Mouse (Mus musculus) hindbrain, embryonic 13.5 days (tissue): ENCODE measurements around the gene Sowahb. TPM values are rescaled to one million over a fixed set of nuclear protein-coding genes. Genes with fewer than 3 reads are reported as not detected.

ENCODE experiments used
- ATAC-seq: fragments of 200-750 bp; cut with Nextera tagmentation; 2 replicates; pipeline ENCODE4 v1.8.0; 2017; ENCODE audit warnings: moderate TSS enrichment; ENCODE audit not compliant: low FRiP score
- H3K27ac ChIP-seq: fragments of 300-500 bp; sonication (generic); 2 replicates; pipeline ENCODE4 v1.5.1; 2015; ENCODE audit warnings: inconsistent platforms, mild to moderate bottlenecking, moderate library complexity
- H3K27me3 ChIP-seq: fragments of 300-500 bp; sonication (generic); 2 replicates; pipeline ENCODE4 v1.6.1; 2015; ENCODE audit warnings: mild to moderate bottlenecking, inconsistent platforms
- H3K36me3 ChIP-seq: fragments of 300-500 bp; sonication (generic); 2 replicates; pipeline ENCODE4 v1.6.1; 2015; ENCODE audit warnings: mild to moderate bottlenecking, inconsistent platforms
- H3K4me1 ChIP-seq: fragments of 300-500 bp; sonication (generic); replicated peaks from 2 replicates; pipeline ENCODE4 v1.6.1; 2015; ENCODE audit warnings: inconsistent platforms
- H3K4me2 ChIP-seq: fragments of 300-500 bp; sonication (generic); 2 replicates; pipeline ENCODE4 v1.6.1; 2015; ENCODE audit warnings: inconsistent platforms, mild to moderate bottlenecking, moderate library complexity
- H3K4me3 ChIP-seq: fragments of 300-500 bp; sonication (generic); 2 replicates; pipeline ENCODE4 v1.5.1; 2015; ENCODE audit warnings: mild to moderate bottlenecking, inconsistent platforms
- H3K9ac ChIP-seq: fragments of 300-500 bp; sonication (generic); 2 replicates; pipeline ENCODE4 v1.6.1; 2015; ENCODE audit warnings: mild to moderate bottlenecking, inconsistent platforms
- H3K9me3 ChIP-seq: fragments of 300-500 bp; sonication (generic); 2 replicates; pipeline ENCODE4 v1.6.1; 2016; ENCODE audit warnings: inconsistent platforms
- WGBS: fragments of 180-500 bp; shearing (Covaris S2); methylation state at CpG from one replicate; pipeline ENCODE4 v1.1.7; 2015; 5-methylcytosine and 5-hydroxymethylcytosine counted together
- polyA plus RNA-seq: library from polyadenylated mRNA; unstranded; fragments of >200 nt; fragmentation: Nextera tagmentation; extraction: Ambion mirVana; gene quantifications from 2 replicates; pipeline ENCODE4 v1.2.1, GENCODE M21; 2015

The Sowahb gene
- polyA plus RNA-seq, 1 experiment from 2014 or later, result not detected

GRCm38 (mm10) chr5:93040095-93040494 is 4.7 kb downstream of the Sowahb start:
- Histone ChIP-seq H3K9ac (no peak overlapping the region), H3K4me1 (peaks cover 17% of the 10 kb centered on the region), H3K27me3 (peaks cover 40% of the 10 kb centered on the region), H3K27ac (no peak overlapping the region), H3K36me3 (no peaks in the 10 kb centered on the region), H3K4me3 (no peak overlapping the region), H3K9me3 (no peaks in the 10 kb centered on the region), H3K4me2 (no peak overlapping the region)
- WGBS, result 69% methylated on average over 5 of the region's 5 CpGs
- no peak for ATAC-seq

GRCm38 (mm10) chr5:93036254-93036653 is 8.6 kb downstream of the Sowahb start:
- H3K9ac ChIP-seq, result no peak overlapping the region
- H3K4me3 ChIP-seq, result no peak overlapping the region
- WGBS, result 72% methylated on average over 7 of the region's 7 CpGs
- no peaks in the 10 kb centered on the region for H3K4me1 ChIP-seq
- H3K27ac ChIP-seq, result no peak overlapping the region
- no peaks in the 10 kb centered on the region for H3K36me3 ChIP-seq
- no peak overlapping the region for H3K4me2 ChIP-seq
- peaks cover 1% of the 10 kb centered on the region for H3K27me3 ChIP-seq
- ATAC-seq, result no peak
- no peaks in the 10 kb centered on the region for H3K9me3 ChIP-seq

GRCm38 (mm10) chr5:93035285-93035684 is 9.5 kb downstream of the Sowahb start:
- Histone ChIP-seq H3K27ac (no peak overlapping the region), H3K9me3 (no peaks in the 10 kb centered on the region), H3K4me3 (no peak overlapping the region), H3K4me2 (no peak overlapping the region), H3K36me3 (no peaks in the 10 kb centered on the region), H3K9ac (no peak overlapping the region), H3K27me3 (no peaks in the 10 kb centered on the region), H3K4me1 (no peaks in the 10 kb centered on the region)
- no peak for ATAC-seq
- WGBS, result 86% methylated on average over 1 of the region's 1 CpGs

- Histone ChIP-seq H3K27ac (no peak overlapping the region), H3K4me3 (no peak overlapping the region), H3K9me3 (no peaks in the 10 kb centered on the region), H3K4me2 (no peak overlapping the region), H3K36me3 (no peaks in the 10 kb centered on the region), H3K9ac (no peak overlapping the region), H3K27me3 (no peaks in the 10 kb centered on the region), H3K4me1 (no peaks in the 10 kb centered on the region)
- WGBS, result 76% methylated on average over 5 of the region's 5 CpGs
- no peak for ATAC-seq
These were observed 11.5 kb downstream of the Sowahb start for GRCm38 (mm10) chr5:93033087-93033870.

- Histone ChIP-seq H3K9me3 (no peaks in the 10 kb centered on the region), H3K4me2 (no peak overlapping the region), H3K4me1 (no peaks in the 10 kb centered on the region), H3K9ac (no peak overlapping the region), H3K27ac (no peak overlapping the region), H3K4me3 (no peak overlapping the region), H3K36me3 (no peaks in the 10 kb centered on the region), H3K27me3 (no peaks in the 10 kb centered on the region)
- ATAC-seq, result no peak
- WGBS, result 89% methylated on average over 4 of the region's 4 CpGs
These were observed 12.2 kb downstream of the Sowahb start for GRCm38 (mm10) chr5:93032621-93033020.

GRCm38 (mm10) chr5:93030869-93031268 is 14.0 kb downstream of the Sowahb start:
- Histone ChIP-seq H3K9ac (no peak overlapping the region), H3K4me3 (no peak overlapping the region), H3K4me1 (no peaks in the 10 kb centered on the region), H3K4me2 (no peak overlapping the region), H3K36me3 (no peaks in the 10 kb centered on the region), H3K9me3 (no peaks in the 10 kb centered on the region), H3K27me3 (no peaks in the 10 kb centered on the region), H3K27ac (no peak overlapping the region)
- 59% methylated on average over 3 of the region's 3 CpGs for WGBS
- ATAC-seq, result no peak

- Histone ChIP-seq H3K27ac (no peak overlapping the region), H3K9me3 (no peaks in the 10 kb centered on the region), H3K9ac (no peak overlapping the region), H3K4me3 (no peak overlapping the region), H3K27me3 (no peaks in the 10 kb centered on the region), H3K4me2 (no peak overlapping the region), H3K36me3 (no peaks in the 10 kb centered on the region), H3K4me1 (no peaks in the 10 kb centered on the region)
- WGBS, result 82% methylated on average over 5 of the region's 5 CpGs
- no peak for ATAC-seq
These were observed 14.4 kb downstream of the Sowahb start for GRCm38 (mm10) chr5:93030411-93030810.

GRCm38 (mm10) chr5:93027120-93027675 is 17.6 kb downstream of the Sowahb start:
- 64% methylated on average over 9 of the region's 9 CpGs for WGBS
- Histone ChIP-seq H3K4me2 (no peak overlapping the region), H3K9me3 (no peaks in the 10 kb centered on the region), H3K9ac (no peak overlapping the region), H3K4me3 (no peak overlapping the region), H3K27me3 (no peaks in the 10 kb centered on the region), H3K27ac (no peak overlapping the region), H3K4me1 (no peaks in the 10 kb centered on the region; the same call in 1 of the 2 replicates), H3K36me3 (no peaks in the 10 kb centered on the region)
- ATAC-seq, result no peak

GRCm38 (mm10) chr5:93026437-93027119 is 18.2 kb downstream of the Sowahb start:
- Histone ChIP-seq H3K4me3 (no peak overlapping the region), H3K27me3 (no peaks in the 10 kb centered on the region), H3K4me1 (no peaks in the 10 kb centered on the region; the same call in 1 of the 2 replicates), H3K36me3 (no peaks in the 10 kb centered on the region), H3K9ac (no peak overlapping the region), H3K9me3 (no peaks in the 10 kb centered on the region), H3K27ac (no peak overlapping the region), H3K4me2 (no peak overlapping the region)
- 51% methylated on average over 4 of the region's 4 CpGs for WGBS
- ATAC-seq, result no peak

- H3K27me3 ChIP-seq, result no peaks in the 10 kb centered on the region
These were observed 20.0 kb downstream of the Sowahb start for GRCm38 (mm10) chr5:93024754-93025280.

GRCm38 (mm10) chr5:93022126-93022797 is 22.6 kb downstream of the Sowahb start:
- no peak overlapping the region for H3K27ac ChIP-seq
- H3K27me3 ChIP-seq, result no peaks in the 10 kb centered on the region
- no peaks in the 10 kb centered on the region for H3K36me3 ChIP-seq
- H3K9ac ChIP-seq, result no peak overlapping the region
- no peaks in the 10 kb centered on the region; the same call in 1 of the 2 replicates for H3K4me1 ChIP-seq
- H3K4me2 ChIP-seq, result no peak overlapping the region
- no peak for ATAC-seq
- H3K9me3 ChIP-seq, result no peaks in the 10 kb centered on the region
- H3K4me3 ChIP-seq, result no peak overlapping the region
- 55% methylated on average over 7 of the region's 7 CpGs for WGBS

More at GRCm38 (mm10) chr5:93024754-93025280, 20.0 kb downstream of the Sowahb start:
- WGBS, result 25% methylated on average over 7 of the region's 7 CpGs
- H3K4me2 ChIP-seq, result no peak overlapping the region
- ATAC-seq, result no peak
- H3K4me1 ChIP-seq, result no peaks in the 10 kb centered on the region; the same call in 1 of the 2 replicates
- H3K36me3 ChIP-seq, result no peaks in the 10 kb centered on the region
- H3K9ac ChIP-seq, result no peak overlapping the region
- no peak overlapping the region for H3K4me3 ChIP-seq
- no peak overlapping the region for H3K27ac ChIP-seq
- H3K9me3 ChIP-seq, result no peaks in the 10 kb centered on the region
